Mouse (Mus musculus) left cerebral cortex, adult 8-10 months (tissue): ENCODE measurements around the gene Klk1b8. TPM values are rescaled to one million over a fixed set of nuclear protein-coding genes. Genes with fewer than 3 reads are reported as not detected.
"Not testable (repeated sequence)": the region's sequence is repeated elsewhere in the genome, so short reads cannot be mapped to it uniquely, and the experiment has no call there.

Experiments used
- DNase-seq, 2 experiments: peaks; one replicate each; pipeline ENCODE4 v3.0.0; 2022; ENCODE audit warnings: low spot score in 2 of 2
- total RNA-seq, 4 experiments: library from RNA; stranded (reverse); gene quantifications; 2 replicates each; pipeline ENCODE4 v1.2.4; 2022

The Klk1b8 gene
- total RNA-seq, 4 experiments from 2014 or later = not detected

GRCm38 (mm10) chr7:43995577-43995976 lies 45.1 kb downstream of the Klk1b8 start, which contains the start of gene Klk1b11:
TSS of gene Klk1b11 (plus strand) at chr7:43995877.
- not testable (repeated sequence) for DNase-seq

Other genes starting within 250 kb of the Klk1b8 start
- not detected for gene Klk13, start 238.1 kb upstream of the Klk1b8 start, total RNA-seq
- gene Klk12, start 181.8 kb upstream of the Klk1b8 start, total RNA-seq = not detected
- gene Klk11, start 176.1 kb upstream of the Klk1b8 start, total RNA-seq = not detected
- not detected for gene Klk10, start 169.6 kb upstream of the Klk1b8 start, total RNA-seq
- not detected for gene Klk9, start 158.8 kb upstream of the Klk1b8 start, total RNA-seq
- 1 to 10 TPM; 5.2 to 7.4 (median 6.5) TPM for gene Klk8, start 153.1 kb upstream of the Klk1b8 start, total RNA-seq
- gene Klk7, start 139.4 kb upstream of the Klk1b8 start, total RNA-seq = not detected
- gene Klk6, start 126.2 kb upstream of the Klk1b8 start, total RNA-seq = 1 to 10 TPM; 3.2 to 9.7 (median 6.3) TPM
- not detected for gene Klk5, start 108.7 kb upstream of the Klk1b8 start, total RNA-seq
- gene Klk4, start 69.5 kb upstream of the Klk1b8 start, total RNA-seq = not detected
- not detected for gene Klk15, start 16.9 kb upstream of the Klk1b8 start, total RNA-seq
- not detected for gene Klk1b1, start 16.1 kb downstream of the Klk1b8 start, total RNA-seq
- gene Klk1b9, start 25.4 kb downstream of the Klk1b8 start, total RNA-seq = not detected
- gene Klk1b11, start 45.2 kb downstream of the Klk1b8 start, total RNA-seq = not detected
- gene Klk1b26, start 61.5 kb downstream of the Klk1b8 start, total RNA-seq = not detected
- gene Klk1b27, start 101.6 kb downstream of the Klk1b8 start, total RNA-seq = not detected
- gene Klk1b21, start 151.7 kb downstream of the Klk1b8 start, total RNA-seq = not detected
- not detected for gene Klk1b22, start 162.0 kb downstream of the Klk1b8 start, total RNA-seq
- gene Klk1b16, start 186.1 kb downstream of the Klk1b8 start, total RNA-seq = not detected
- not detected for gene Klk1b24, start 237.6 kb downstream of the Klk1b8 start, total RNA-seq
- not detected for gene Klk1b3, start 247.5 kb downstream of the Klk1b8 start, total RNA-seq